Mouse (Mus musculus) stomach, postnatal 0 days (tissue): ENCODE results near the gene Ago3. TPM values are rescaled to one million over a fixed set of nuclear protein-coding genes. Genes with fewer than 3 reads are reported as not detected.

ENCODE experiments used
- ATAC-seq: fragments of 200-750 bp; cut with Nextera tagmentation; 2 replicates; pipeline ENCODE4 v1.8.0; 2017; ENCODE audit not compliant: low FRiP score, low TSS enrichment
- DNase-seq: peaks from one replicate; pipeline ENCODE4 v3.0.0-alpha.2; 2016; ENCODE audit warnings: low spot score
- H3K27ac ChIP-seq: fragments of 300-500 bp; sonication (generic); replicated peaks from 2 replicates; pipeline ENCODE4 v1.5.1; 2014; ENCODE audit warnings: mild to moderate bottlenecking, control low read depth
- H3K27me3 ChIP-seq: fragments of 300-500 bp; sonication (generic); 2 replicates; pipeline ENCODE4 v1.6.1; 2014; ENCODE audit warnings: low read length; ENCODE audit not compliant: control insufficient read depth, insufficient read depth
- H3K36me3 ChIP-seq: fragments of 300-500 bp; sonication (generic); 2 replicates; pipeline ENCODE4 v1.6.1; 2014; ENCODE audit warnings: low read length, mixed read lengths; ENCODE audit not compliant: control insufficient read depth, insufficient read depth
- H3K4me1 ChIP-seq: fragments of 300-500 bp; sonication (generic); replicated peaks from 2 replicates; pipeline ENCODE4 v1.6.1; 2014; ENCODE audit warnings: antibody characterized with exemption; ENCODE audit not compliant: control insufficient read depth, insufficient read depth
- H3K4me2 ChIP-seq: fragments of 300-500 bp; sonication (generic); replicated peaks from 2 replicates; pipeline ENCODE4 v1.6.1; 2014; ENCODE audit warnings: low read depth, mild to moderate bottlenecking, control low read depth, moderate library complexity
- H3K4me3 ChIP-seq: fragments of 300-500 bp; sonication (generic); 2 replicates; pipeline ENCODE4 v1.5.1; 2014; ENCODE audit warnings: low read depth, low read length, control low read depth
- H3K9ac ChIP-seq: fragments of 300-500 bp; sonication (generic); 2 replicates; pipeline ENCODE4 v1.6.1; 2014; ENCODE audit warnings: mild to moderate bottlenecking, low read length, control low read depth, mixed read lengths
- H3K9me3 ChIP-seq: fragments of 300-500 bp; sonication (generic); 2 replicates; pipeline ENCODE4 v1.6.1; 2016; ENCODE audit warnings: low read length; ENCODE audit not compliant: control insufficient read depth
- CTCF ChIP-seq: IDR thresholded peaks from 2 replicates; pipeline ENCODE4 v1.5.1; 2016; ENCODE audit warnings: antibody characterized with exemption, low read depth, mild to moderate bottlenecking, moderate library complexity
- EP300 ChIP-seq: optimal IDR thresholded peaks from 2 replicates; pipeline ENCODE3; 2016; ENCODE audit warnings: antibody characterized with exemption
- WGBS: fragments of 180-500 bp; shearing (Covaris S2); extraction: QIAGEN DNeasy Blood & Tissue Kit; methylation state at CpG from one replicate; pipeline ENCODE4 v1.1.7; 2014; 5-methylcytosine and 5-hydroxymethylcytosine counted together
- polyA plus RNA-seq: library from polyadenylated mRNA; unstranded; fragments of >200 nt; fragmentation: Nextera tagmentation; extraction: Ambion mirVana; gene quantifications from 2 replicates; pipeline ENCODE4 v1.2.1, GENCODE M21; 2015

Ago3 gene
- polyA plus RNA-seq, 1 experiment from 2014 or later, result 8.0 TPM

GRCm38 (mm10) chr4:126466251-126466750, 36.9 kb upstream of the Ago3 start:
- DNase-seq (no peak), ATAC-seq (no peak)
- Histone ChIP-seq H3K27me3 (no peaks in the 10 kb centered on the region), H3K36me3 (no peaks in the 10 kb centered on the region), H3K9me3 (no peaks in the 10 kb centered on the region), H3K4me1 (peaks cover 10% of the 10 kb centered on the region; the same call in 1 of the 2 replicates), H3K27ac (0 out of 2 replicates have a peak overlapping the region, but pooled peaks have one; percentile 20), H3K4me2 (no peak overlapping the region; the same call in 1 of the 2 replicates), H3K4me3 (no peak overlapping the region), H3K9ac (no peak overlapping the region)
- WGBS, result 36% methylated on average over 8 of the region's 8 CpGs
- TF ChIP-seq EP300, result no peak
- TF ChIP-seq CTCF, result no peak

- no peaks in the 10 kb centered on the region for H3K9me3 ChIP-seq
- no peak overlapping the region for H3K4me3 ChIP-seq
- H3K27me3 ChIP-seq, result no peaks in the 10 kb centered on the region
- H3K27ac ChIP-seq, result 0 out of 2 replicates have a peak overlapping the region, but pooled peaks have one; percentile 0
- WGBS, result 18% methylated on average over 8 of the region's 8 CpGs
- peaks cover 10% of the 10 kb centered on the region; the same call in 1 of the 2 replicates for H3K4me1 ChIP-seq
- no peak for ATAC-seq
- no peak for TF ChIP-seq CTCF
- TF ChIP-seq EP300, result no peak
- H3K9ac ChIP-seq, result no peak overlapping the region
- peak; percentile 28 for DNase-seq
- H3K4me2 ChIP-seq, result no peak overlapping the region; the same call in 1 of the 2 replicates
- H3K36me3 ChIP-seq, result no peaks in the 10 kb centered on the region
These were observed 36.5 kb upstream of the Ago3 start for GRCm38 (mm10) chr4:126465843-126466242.

GRCm38 (mm10) chr4:126464892-126465235, 35.5 kb upstream of the Ago3 start:
- TF ChIP-seq CTCF (no peak), EP300 (no peak)
- no peak for ATAC-seq
- Histone ChIP-seq H3K9ac (no peak overlapping the region), H3K9me3 (no peaks in the 10 kb centered on the region), H3K27ac (no peak overlapping the region), H3K36me3 (peaks cover 2% of the 10 kb centered on the region; the same call in 1 of the 2 replicates), H3K4me3 (no peak overlapping the region), H3K4me2 (no peak overlapping the region), H3K4me1 (peaks cover 10% of the 10 kb centered on the region; the same call in 1 of the 2 replicates), H3K27me3 (no peaks in the 10 kb centered on the region)
- 23% methylated on average over 2 of the region's 2 CpGs for WGBS
- DNase-seq, result no peak

GRCm38 (mm10) chr4:126464189-126464891, 35.0 kb upstream of the Ago3 start:
- WGBS, result 33% methylated on average over 4 of the region's 4 CpGs
- TF ChIP-seq CTCF (no peak), EP300 (no peak)
- H3K9me3 ChIP-seq, result no peaks in the 10 kb centered on the region
- no peak overlapping the region for H3K27ac ChIP-seq
- H3K9ac ChIP-seq, result no peak overlapping the region
- DNase-seq, result no peak
- H3K27me3 ChIP-seq, result no peaks in the 10 kb centered on the region
- H3K4me1 ChIP-seq, result peaks cover 10% of the 10 kb centered on the region; the same call in 1 of the 2 replicates
- no peak for ATAC-seq
- H3K4me2 ChIP-seq, result no peak overlapping the region
- peaks cover 2% of the 10 kb centered on the region; the same call in 1 of the 2 replicates for H3K36me3 ChIP-seq
- no peak overlapping the region for H3K4me3 ChIP-seq

- H3K4me2 ChIP-seq, result no peak overlapping the region
- 0 out of 2 replicates have a peak overlapping the region, but pooled peaks have one; percentile 31 for H3K27ac ChIP-seq
- DNase-seq (no peak), ATAC-seq (no peak)
- WGBS, result 71% methylated on average over 7 of the region's 7 CpGs
- no peaks in the 10 kb centered on the region for H3K27me3 ChIP-seq
- H3K9me3 ChIP-seq, result no peaks in the 10 kb centered on the region
- TF ChIP-seq EP300 (no peak), CTCF (0 out of 2 replicates have a peak, but pooled peaks have one; percentile 15)
- no peaks in the 10 kb centered on the region for H3K4me1 ChIP-seq
- H3K36me3 ChIP-seq, result peaks cover 18% of the 10 kb centered on the region; the same call in 1 of the 2 replicates
- H3K4me3 ChIP-seq, result no peak overlapping the region
- H3K9ac ChIP-seq, result no peak overlapping the region
These were observed 26.1 kb upstream of the Ago3 start for GRCm38 (mm10) chr4:126455441-126455840.
